Mouse (Mus musculus): ENCODE data around the gene Ubqln4. TPM values are rescaled to one million over a fixed set of nuclear protein-coding genes. Genes with fewer than 3 reads are reported as not detected.

Gene Ubqln4
- total and polyA plus RNA-seq, 3 experiments = 43.6 to 171 (median 83.0) TPM

DNA sequence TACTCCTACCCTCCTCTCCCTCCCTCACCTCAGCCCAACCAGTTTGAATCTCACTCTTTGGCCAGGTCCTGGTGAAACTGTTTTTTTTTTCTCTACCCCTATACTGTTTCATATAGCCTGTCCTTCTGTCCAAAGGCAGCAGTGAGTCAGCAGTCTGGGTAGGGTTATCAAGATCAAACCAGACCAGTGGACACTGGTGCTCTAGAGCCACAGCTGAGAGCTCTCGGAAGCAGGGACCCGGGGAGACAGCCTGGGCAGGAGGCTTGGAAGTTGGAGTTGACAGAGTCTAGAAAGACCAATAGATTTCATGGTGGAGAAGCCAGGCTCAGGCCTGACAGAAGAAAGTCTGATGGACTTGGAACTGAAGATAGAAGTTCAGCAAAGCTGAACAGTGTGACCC lies 15.1 kb downstream of the Ubqln4 start:
- Histone ChIP-seq H3K79me2 (ENCODE audit: control insufficient read depth, insufficient read depth, low read length, poor library complexity) (no peaks in the 10 kb centered on the region), H3K27me3 (ENCODE audit: control insufficient read depth in 1 of 2, insufficient read depth in 2 of 2, low read length in 2 of 2) (no peaks in the 10 kb centered on the region), H3K9me3 (replicated peaks; ENCODE audit: insufficient read depth, low read length) (no peaks in the 10 kb centered on the region), H3K36me3 (ENCODE audit: control insufficient read depth in 1 of 2, insufficient read depth in 2 of 2, low read length in 2 of 2) (peaks cover 0 to 26% of the 10 kb centered on the region in 2 experiments; a peak in 2 of 4 replicates), H3K9ac (ENCODE audit: control insufficient read depth, low read depth, low read length, poor library complexity, severe bottlenecking) (no peak overlapping the region), H3K4me1 (ENCODE audit: control insufficient read depth in 1 of 2, insufficient read depth in 2 of 2, low read length in 2 of 2) (no peaks in the 10 kb centered on the region), H3K27ac (ENCODE audit: control insufficient read depth, low read depth, low read length) (no peak overlapping the region), H3K4me3 (ENCODE audit: control insufficient read depth in 1 of 2, insufficient read depth in 1 of 2, low read depth in 2 of 2, low read length in 2 of 2) (no peak overlapping the region)
- no peak for DNase-seq (ENCODE audit: low read depth, low spot score)
- TF ChIP-seq MXI1 (IDR thresholded peaks at IDR 0.05; ENCODE audit: low read depth, low read length) = no peak
- no peak for TF ChIP-seq RAD21 (IDR thresholded peaks at IDR 0.05; ENCODE audit: low read depth, low read length)
- TF ChIP-seq ZMIZ1 (IDR thresholded peaks at IDR 0.05; ENCODE audit: low read depth, low read length) = no peak
- TF ChIP-seq UBTF (IDR thresholded peaks at IDR 0.05; ENCODE audit: borderline replicate concordance, insufficient read depth, low read depth, low read length) = no peak
- TF ChIP-seq USF1 (IDR thresholded peaks at IDR 0.05; ENCODE audit: low read depth, low read length) = no peak
- no peak for TF ChIP-seq TAL1 (IDR thresholded peaks at IDR 0.05; ENCODE audit: low read length)
- TF ChIP-seq POLR2AphosphoS2 (IDR thresholded peaks at IDR 0.05; ENCODE audit: low read length) = no peak

DNA sequence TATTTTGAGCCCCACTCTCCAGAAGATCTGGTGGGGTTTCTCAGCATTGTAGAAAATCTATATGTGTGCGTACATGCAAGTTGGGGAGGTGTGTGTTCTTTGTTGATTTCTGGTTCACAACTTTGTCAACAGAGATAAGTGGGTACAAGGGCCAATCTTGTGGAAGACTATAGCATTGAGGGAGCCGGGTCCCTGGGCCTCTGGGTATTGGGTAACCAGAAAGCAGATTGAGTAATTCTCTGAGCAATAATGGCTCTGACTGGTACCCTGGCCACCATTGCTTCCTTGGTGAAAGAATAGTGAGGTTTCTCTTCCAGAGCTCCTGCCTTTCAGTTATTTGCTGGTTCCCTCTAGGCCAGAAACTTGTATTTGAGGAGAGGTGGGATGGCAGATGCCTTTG lies 15.5 kb downstream of the Ubqln4 start:
- Histone ChIP-seq H3K9ac (ENCODE audit: control insufficient read depth, low read depth, low read length, poor library complexity, severe bottlenecking) (no peak overlapping the region), H3K27ac (ENCODE audit: control insufficient read depth, low read depth, low read length) (no peak overlapping the region)
- TF ChIP-seq JUND (IDR thresholded peaks at IDR 0.05; ENCODE audit: low read depth, low read length) (no peak), KAT2A (conservative IDR thresholded peaks at IDR 0.05; ENCODE audit: low read depth, low read length) (no peak), TBP (IDR thresholded peaks at IDR 0.05; ENCODE audit: low read depth, low read length) (no peak), TAL1 (IDR thresholded peaks at IDR 0.05; ENCODE audit: low read length) (no peak), ELF1 (IDR thresholded peaks at IDR 0.05; ENCODE audit: low read depth, low read length) (no peak), ZMIZ1 (IDR thresholded peaks at IDR 0.05; ENCODE audit: low read depth, low read length) (no peak)

DNA sequence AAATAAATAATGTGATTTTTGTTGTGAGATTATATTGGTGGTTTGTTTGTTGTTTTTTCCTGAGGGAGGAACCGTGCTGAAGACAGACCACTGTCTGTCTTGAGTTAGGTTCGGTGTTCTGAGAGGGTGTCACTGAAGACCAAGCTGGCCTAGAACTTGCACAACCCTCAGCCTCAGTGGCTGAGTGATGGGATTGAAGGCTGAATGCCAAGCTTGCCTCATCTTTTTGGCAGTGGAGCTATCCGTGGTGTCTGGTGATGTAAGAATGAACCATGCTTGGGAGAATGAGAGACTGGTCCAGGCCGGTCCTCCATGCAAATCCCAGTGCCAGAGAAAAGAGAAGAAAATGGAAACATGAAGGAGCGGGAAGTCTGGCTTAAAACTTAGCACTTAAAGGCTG lies 16.1 kb downstream of the Ubqln4 start:
- H3K27me3 ChIP-seq (ENCODE audit: control insufficient read depth in 1 of 2, insufficient read depth in 2 of 2, low read length in 2 of 2) = no peaks in the 10 kb centered on the region
- H3K4me3 ChIP-seq (ENCODE audit: control insufficient read depth in 1 of 2, insufficient read depth in 1 of 2, low read depth in 2 of 2, low read length in 2 of 2) = no peak overlapping the region
- no peaks in the 10 kb centered on the region for H3K79me2 ChIP-seq (ENCODE audit: control insufficient read depth, insufficient read depth, low read length, poor library complexity)
- peaks cover 0 to 21% of the 10 kb centered on the region in 2 experiments; a peak in 2 of 4 replicates for H3K36me3 ChIP-seq (ENCODE audit: control insufficient read depth in 1 of 2, insufficient read depth in 2 of 2, low read length in 2 of 2)
- H3K9ac ChIP-seq (ENCODE audit: control insufficient read depth, low read depth, low read length, poor library complexity, severe bottlenecking) = no peak overlapping the region
- H3K27ac ChIP-seq (ENCODE audit: control insufficient read depth, low read depth, low read length) = no peak overlapping the region
- no peaks in the 10 kb centered on the region for H3K4me1 ChIP-seq (ENCODE audit: control insufficient read depth in 1 of 2, insufficient read depth in 2 of 2, low read length in 2 of 2)
- no peaks in the 10 kb centered on the region for H3K9me3 ChIP-seq (replicated peaks; ENCODE audit: insufficient read depth, low read length)
- no peak for DNase-seq (ENCODE audit: low read depth, low spot score)
- TF ChIP-seq ZMIZ1 (IDR thresholded peaks at IDR 0.05; ENCODE audit: low read depth, low read length) (no peak), GABPA (IDR thresholded peaks at IDR 0.05; ENCODE audit: low read depth, low read length) (no peak), MXI1 (IDR thresholded peaks at IDR 0.05; ENCODE audit: low read depth, low read length) (no peak), TCF12 (IDR thresholded peaks at IDR 0.05; ENCODE audit: low read depth, low read length) (no peak), MAZ (IDR thresholded peaks at IDR 0.05; ENCODE audit: low read depth, low read length) (no peak), KAT2A (conservative IDR thresholded peaks at IDR 0.05; ENCODE audit: low read depth, low read length) (no peak), SIN3A (IDR thresholded peaks at IDR 0.05; ENCODE audit: low read length) (no peak), NELFE (IDR thresholded peaks at IDR 0.05; ENCODE audit: low read depth, low read length) (no peak), E2F4 (IDR thresholded peaks at IDR 0.05; ENCODE audit: borderline replicate concordance, low read depth, low read length) (no peak)

More for the DNA sequence above, 15.5 kb downstream of the Ubqln4 start:
- Histone ChIP-seq H3K36me3 (ENCODE audit: control insufficient read depth in 1 of 2, insufficient read depth in 2 of 2, low read length in 2 of 2) (peaks cover 0 to 23% of the 10 kb centered on the region in 2 experiments; a peak in 2 of 4 replicates), H3K4me3 (ENCODE audit: control insufficient read depth in 1 of 2, insufficient read depth in 1 of 2, low read depth in 2 of 2, low read length in 2 of 2) (no peak overlapping the region), H3K27me3 (ENCODE audit: control insufficient read depth in 1 of 2, insufficient read depth in 2 of 2, low read length in 2 of 2) (no peaks in the 10 kb centered on the region), H3K9me3 (replicated peaks; ENCODE audit: insufficient read depth, low read length) (no peaks in the 10 kb centered on the region), H3K4me1 (ENCODE audit: control insufficient read depth in 1 of 2, insufficient read depth in 2 of 2, low read length in 2 of 2) (no peaks in the 10 kb centered on the region), H3K79me2 (ENCODE audit: control insufficient read depth, insufficient read depth, low read length, poor library complexity) (no peaks in the 10 kb centered on the region)
- no peak for DNase-seq (ENCODE audit: low read depth, low spot score)

All from MEL (cell line).